Mouse (Mus musculus): ENCODE measurements around the gene Zfpl1. TPM values are rescaled to one million over a fixed set of nuclear protein-coding genes. Genes with fewer than 3 reads are reported as not detected.

The Zfpl1 gene
- polyA plus RNA-seq, 1 experiment from 2014 or later: 16.9 TPM

DNA sequence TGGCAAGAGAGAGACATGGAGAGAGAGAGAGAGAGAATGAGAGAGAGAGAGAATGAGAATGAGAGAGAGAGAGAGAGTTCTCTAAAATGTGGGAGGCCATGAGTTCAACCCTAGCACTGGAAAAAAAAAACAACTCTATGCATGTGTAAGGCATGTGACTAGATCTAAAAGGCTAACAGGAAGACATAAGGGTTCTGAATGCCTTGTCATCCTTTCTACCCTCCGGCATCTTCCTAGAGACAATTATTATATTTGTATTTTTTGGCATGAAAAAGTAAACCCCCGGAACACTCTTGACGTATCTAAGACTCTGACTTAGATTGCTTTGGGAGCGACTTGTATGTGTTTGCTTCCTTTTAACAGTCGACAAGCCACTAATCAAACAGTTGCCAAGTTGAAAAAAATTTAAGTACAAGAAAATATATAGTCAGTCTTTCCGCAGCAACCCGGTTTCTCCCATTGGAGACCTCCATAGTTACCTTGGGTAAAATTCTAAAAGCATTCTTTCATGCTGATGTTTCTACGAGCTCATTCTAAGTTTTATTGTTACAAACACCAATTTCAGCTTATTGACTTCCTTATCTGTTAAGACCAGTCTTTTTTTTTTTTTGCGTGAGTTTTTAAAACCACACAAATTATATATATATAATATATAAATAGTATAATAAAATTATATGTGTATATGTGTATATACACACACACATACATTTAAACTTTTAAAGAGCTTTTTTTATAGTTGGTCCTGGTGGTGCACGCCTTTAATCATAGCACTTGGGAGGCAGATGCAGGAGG is 42.2 kb upstream of the Zfpl1 start:
- 64% methylated on average over 10 of the region's 10 CpGs for WGBS (ENCODE audit: insufficient replicate concordance)
- peak overlapping the region; percentile 66 for H3K9ac ChIP-seq (replicated peaks)
- no peak for ATAC-seq
- TF ChIP-seq EP300 (IDR thresholded peaks at IDR 0.05; ENCODE audit: low read depth) (no peak), CTCF (IDR thresholded peaks at IDR 0.05; ENCODE audit: low read depth) (no peak)
- H3K4me2 ChIP-seq (ENCODE audit: low read depth, low read length): peak overlapping the region; percentile 74
- H3K27me3 ChIP-seq (ENCODE audit: insufficient read depth, low read length): no peaks in the 10 kb centered on the region
- H3K4me3 ChIP-seq (ENCODE audit: low read depth, low read length): peak overlapping the region; percentile 54
- H3K4me1 ChIP-seq (ENCODE audit: insufficient read depth): peaks cover 18% of the 10 kb centered on the region
- no peak for DNase-seq
- H3K36me3 ChIP-seq (replicated peaks; ENCODE audit: insufficient read depth, low read length): no peaks in the 10 kb centered on the region
- H3K9me3 ChIP-seq (ENCODE audit: low read length): no peaks in the 10 kb centered on the region
- peak overlapping the region; percentile 90 for H3K27ac ChIP-seq (ENCODE audit: low read depth)

DNA sequence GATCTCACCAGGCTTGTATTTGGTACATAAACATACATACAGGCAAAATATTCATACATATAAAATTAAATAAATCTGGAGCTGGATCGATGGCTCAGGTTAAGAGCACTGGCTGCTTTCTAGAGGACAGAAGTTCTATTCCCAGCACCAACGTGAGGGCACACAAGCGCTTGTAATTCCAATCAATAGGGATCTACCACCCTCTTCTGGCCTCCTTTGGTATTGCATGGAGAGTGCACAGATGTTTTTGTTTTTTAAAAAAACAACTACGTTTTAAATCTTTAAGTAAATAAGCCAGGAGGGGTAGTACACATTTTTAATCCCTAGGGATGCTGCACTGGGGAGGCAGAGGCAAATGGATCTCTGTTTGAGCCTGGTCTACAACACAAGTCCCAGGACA is 41.5 kb upstream of the Zfpl1 start:
- peak overlapping the region; percentile 54; the same call in 1 of the 2 replicates for H3K4me3 ChIP-seq (ENCODE audit: low read depth, low read length)
- peak; percentile 74 for DNase-seq
- WGBS (ENCODE audit: insufficient replicate concordance): 17% methylated on average over 4 of the region's 4 CpGs
- ATAC-seq: no peak
- peak; percentile 91 for TF ChIP-seq CTCF (IDR thresholded peaks at IDR 0.05; ENCODE audit: low read depth)
- TF ChIP-seq EP300 (IDR thresholded peaks at IDR 0.05; ENCODE audit: low read depth): no peak
- H3K27ac ChIP-seq (ENCODE audit: low read depth): peak overlapping the region; percentile 52; the same call in 1 of the 2 replicates
- H3K9ac ChIP-seq (replicated peaks): no peak overlapping the region
- H3K4me1 ChIP-seq (ENCODE audit: insufficient read depth): peaks cover 14% of the 10 kb centered on the region
- no peaks in the 10 kb centered on the region for H3K9me3 ChIP-seq (ENCODE audit: low read length)
- H3K36me3 ChIP-seq (replicated peaks; ENCODE audit: insufficient read depth, low read length): no peaks in the 10 kb centered on the region
- H3K4me2 ChIP-seq (ENCODE audit: low read depth, low read length): peak overlapping the region; percentile 74
- no peaks in the 10 kb centered on the region for H3K27me3 ChIP-seq (ENCODE audit: insufficient read depth, low read length)

DNA sequence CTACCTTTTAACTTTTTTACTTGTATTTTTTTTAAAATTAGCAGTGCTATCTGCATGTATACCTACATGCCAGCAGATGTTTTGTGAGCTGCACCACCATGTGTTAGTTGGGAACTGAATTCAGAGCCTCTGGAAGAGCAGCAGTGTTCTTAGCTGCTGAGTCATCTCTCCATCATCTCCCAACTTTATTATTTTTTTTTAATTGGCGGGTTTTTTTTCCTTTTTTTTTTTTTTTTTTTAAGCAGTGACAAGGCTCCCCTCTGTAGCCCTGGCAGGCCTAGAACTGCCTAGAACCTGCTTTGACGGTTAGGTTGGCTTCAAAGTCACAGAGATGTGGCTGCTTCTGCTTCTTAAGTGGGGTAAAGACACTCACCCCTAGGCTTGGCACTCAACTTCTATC is 40.1 kb upstream of the Zfpl1 start:
- H3K4me3 ChIP-seq (ENCODE audit: low read depth, low read length): no peak overlapping the region
- peaks cover 7% of the 10 kb centered on the region; the same call in 1 of the 2 replicates for H3K36me3 ChIP-seq (replicated peaks; ENCODE audit: insufficient read depth, low read length)
- no peak for TF ChIP-seq EP300 (IDR thresholded peaks at IDR 0.05; ENCODE audit: low read depth)
- no peak for TF ChIP-seq CTCF (IDR thresholded peaks at IDR 0.05; ENCODE audit: low read depth)
- 62% methylated on average over 2 of the region's 2 CpGs for WGBS (ENCODE audit: insufficient replicate concordance)
- H3K9ac ChIP-seq (replicated peaks): no peak overlapping the region
- peaks cover 5% of the 10 kb centered on the region for H3K4me1 ChIP-seq (ENCODE audit: insufficient read depth)
- H3K4me2 ChIP-seq (ENCODE audit: low read depth, low read length): no peak overlapping the region
- no peaks in the 10 kb centered on the region for H3K9me3 ChIP-seq (ENCODE audit: low read length)
- no peak overlapping the region for H3K27ac ChIP-seq (ENCODE audit: low read depth)
- no peaks in the 10 kb centered on the region for H3K27me3 ChIP-seq (ENCODE audit: insufficient read depth, low read length)
- no peak for DNase-seq
- no peak for ATAC-seq

DNA sequence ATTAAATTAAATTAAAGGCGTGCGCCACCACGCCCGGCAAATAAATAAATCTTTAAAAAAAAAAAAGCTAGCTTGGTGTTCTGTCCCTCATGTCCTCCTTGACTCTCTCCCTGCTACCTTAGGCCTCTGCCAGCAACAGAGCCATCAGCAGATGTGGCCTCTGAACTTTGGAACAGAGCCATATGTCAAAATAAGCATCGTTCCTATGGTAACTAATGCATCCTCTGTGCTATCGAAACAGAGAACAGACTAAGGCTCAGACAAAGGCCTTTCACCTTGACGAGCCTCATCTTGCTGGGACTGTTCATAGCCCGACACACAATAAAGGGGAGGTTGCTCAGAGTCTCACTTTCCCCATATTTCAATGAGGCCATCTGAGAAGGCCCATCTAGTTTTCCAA is 38.6 kb upstream of the Zfpl1 start:
- Histone ChIP-seq H3K27me3 (ENCODE audit: insufficient read depth, low read length) (no peaks in the 10 kb centered on the region), H3K4me1 (ENCODE audit: insufficient read depth) (peaks cover 6% of the 10 kb centered on the region), H3K4me3 (ENCODE audit: low read depth, low read length) (no peak overlapping the region), H3K36me3 (replicated peaks; ENCODE audit: insufficient read depth, low read length) (peaks cover 7% of the 10 kb centered on the region; the same call in 1 of the 2 replicates), H3K9me3 (ENCODE audit: low read length) (no peaks in the 10 kb centered on the region), H3K27ac (ENCODE audit: low read depth) (no peak overlapping the region), H3K9ac (replicated peaks) (no peak overlapping the region), H3K4me2 (ENCODE audit: low read depth, low read length) (no peak overlapping the region)
- no peak for TF ChIP-seq CTCF (IDR thresholded peaks at IDR 0.05; ENCODE audit: low read depth)
- no peak for TF ChIP-seq EP300 (IDR thresholded peaks at IDR 0.05; ENCODE audit: low read depth)
- DNase-seq (no peak), ATAC-seq (no peak)
- WGBS (ENCODE audit: insufficient replicate concordance): 71% methylated on average over 8 of the region's 8 CpGs

DNA sequence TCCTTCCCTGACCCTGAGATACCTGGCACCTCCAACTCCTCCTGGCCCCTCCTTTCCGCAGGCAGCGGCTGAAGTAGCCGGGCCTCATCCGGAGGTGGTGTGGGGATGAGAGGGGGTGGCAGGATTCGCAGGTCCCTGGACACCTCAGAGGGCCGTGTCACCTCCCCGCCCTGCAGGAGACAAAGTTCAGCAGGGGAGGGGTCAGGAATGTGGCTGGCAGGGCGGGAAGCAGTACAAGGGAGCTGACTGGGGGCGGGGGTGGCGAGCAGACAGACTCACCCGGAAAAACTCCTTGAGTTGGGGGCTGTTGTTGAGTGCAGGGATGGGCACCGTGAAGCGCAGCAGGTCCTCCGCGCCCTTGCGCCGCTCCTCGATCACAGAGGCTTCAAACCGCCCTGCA is 37.0 kb upstream of the Zfpl1 start:
- H3K4me2 ChIP-seq (ENCODE audit: low read depth, low read length): peak overlapping the region; percentile 34
- DNase-seq: peak; percentile 44

DNA sequence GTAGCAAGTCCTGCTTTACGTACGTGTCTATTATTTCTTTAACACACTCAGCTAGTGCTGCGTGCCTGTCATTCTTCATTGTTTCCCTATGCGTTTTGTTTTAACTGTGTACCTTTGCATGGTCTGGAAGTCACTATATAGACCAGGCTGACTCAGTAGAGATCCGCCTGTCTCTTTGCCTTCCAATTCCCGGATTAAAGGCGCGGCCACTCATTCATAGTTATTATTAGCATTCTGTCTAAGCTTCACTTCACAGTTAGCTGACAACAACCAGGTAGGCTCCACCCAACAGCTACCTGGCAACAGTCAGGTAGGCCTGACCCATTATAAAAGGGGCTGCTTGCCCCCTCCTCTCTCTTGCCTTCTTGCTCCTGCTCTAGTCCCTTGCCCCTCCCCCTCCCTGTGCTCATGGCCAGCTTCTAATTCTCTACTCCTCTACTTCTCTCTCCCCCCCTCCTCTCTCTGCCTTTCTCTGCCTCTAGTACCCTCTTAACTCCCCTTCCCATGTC is 34.0 kb upstream of the Zfpl1 start:
- H3K27ac ChIP-seq (ENCODE audit: low read depth): peak overlapping the region; percentile 94
- peak overlapping the region; percentile 86 for H3K9ac ChIP-seq (replicated peaks)
- H3K4me2 ChIP-seq (ENCODE audit: low read depth, low read length): peak overlapping the region; percentile 100
- H3K9me3 ChIP-seq (ENCODE audit: low read length): no peaks in the 10 kb centered on the region
- no peaks in the 10 kb centered on the region for H3K27me3 ChIP-seq (ENCODE audit: insufficient read depth, low read length)
- ATAC-seq (peak; percentile 8; the same call in 1 of the 2 replicates), DNase-seq (no peak)
- H3K4me3 ChIP-seq (ENCODE audit: low read depth, low read length): peak overlapping the region; percentile 86
- 5% methylated on average over 8 of the region's 8 CpGs for WGBS (ENCODE audit: insufficient replicate concordance)
- peaks cover 22% of the 10 kb centered on the region for H3K36me3 ChIP-seq (replicated peaks; ENCODE audit: insufficient read depth, low read length)
- peaks cover 17% of the 10 kb centered on the region for H3K4me1 ChIP-seq (ENCODE audit: insufficient read depth)
- TF ChIP-seq CTCF (IDR thresholded peaks at IDR 0.05; ENCODE audit: low read depth) (no peak), EP300 (IDR thresholded peaks at IDR 0.05; ENCODE audit: low read depth) (no peak)

More for the DNA sequence above, 37.0 kb upstream of the Zfpl1 start:
- H3K4me3 ChIP-seq (ENCODE audit: low read depth, low read length): no peak overlapping the region; the same call in 1 of the 2 replicates
- no peaks in the 10 kb centered on the region for H3K9me3 ChIP-seq (ENCODE audit: low read length)
- H3K4me1 ChIP-seq (ENCODE audit: insufficient read depth): peaks cover 14% of the 10 kb centered on the region
- H3K27me3 ChIP-seq (ENCODE audit: insufficient read depth, low read length): no peaks in the 10 kb centered on the region
- TF ChIP-seq EP300 (IDR thresholded peaks at IDR 0.05; ENCODE audit: low read depth) (no peak), CTCF (IDR thresholded peaks at IDR 0.05; ENCODE audit: low read depth) (no peak)
- ATAC-seq: no peak; the same call in 1 of the 2 replicates
- WGBS (ENCODE audit: insufficient replicate concordance): 69% methylated on average over 19 of the region's 19 CpGs
- peak overlapping the region; percentile 31 for H3K9ac ChIP-seq (replicated peaks)
- H3K36me3 ChIP-seq (replicated peaks; ENCODE audit: insufficient read depth, low read length): peaks cover 7% of the 10 kb centered on the region; the same call in 1 of the 2 replicates
- H3K27ac ChIP-seq (ENCODE audit: low read depth): 0 out of 2 replicates have a peak overlapping the region, but pooled peaks have one; percentile 34
